Mouse (Mus musculus) bone marrow, adult 2 months (tissue): ENCODE results near the gene Ahsg.

Experiments used
- CTCF ChIP-seq: fragments of 200-500 bp; IDR thresholded peaks from 2 replicates; pipeline ENCODE4 v1.5.1; 2011; ENCODE audit warnings: low read length, control low read depth; ENCODE audit not compliant: control insufficient read depth, insufficient read depth
- POLR2A ChIP-seq: fragments of 200-500 bp; IDR thresholded peaks from 2 replicates; pipeline ENCODE4 v1.6.1; 2011; ENCODE audit warnings: low read depth, mild to moderate bottlenecking, control low read depth, low read length, borderline replicate concordance; ENCODE audit not compliant: control insufficient read depth

GRCm38 (mm10) chr16:22939120-22939695 is 48.1 kb downstream of the Ahsg start:
- TF ChIP-seq CTCF, result no peak
- no peak for TF ChIP-seq POLR2A
